ENCODE assay signal across 9 mouse cellular contexts in genomic region chr11:47988697-47989533, GRCm38 (mm10). TPM values are rescaled to one million over a fixed set of nuclear protein-coding genes. Genes with fewer than 3 reads are reported as not detected.
DNase-seq lines count a peak whose midpoint lies in the region; ATAC-seq and TF ChIP-seq lines count a peak whose summit lies in the region.
"Had no signal": no experiment of that assay in that cellular context is flagged by ENCODE, and none has a peak within 500 bp of the region (broad histone marks: within the 10 kb centered on the region; RNA-seq: fewer than 3 reads in every experiment).

Gene Sgcd, minus strand, starts transcription at chr11:47988969.

- H3K4me1 ChIP-seq in embryonic facial prominence, embryonic 10.5 days, result peaks cover 18% of the 10 kb centered on the region
- H3K4me1 ChIP-seq in intestine, postnatal 0 days (replicated peaks; ENCODE audit: control insufficient read depth, insufficient read depth, low read length), result no peaks in the 10 kb centered on the region
- peaks cover 22% of the 10 kb centered on the region for H3K4me1 ChIP-seq in limb, embryonic 13.5 days
- H3K4me1 ChIP-seq in neural tube, embryonic 14.5 days (ENCODE audit: control insufficient read depth, insufficient read depth, low read length), result 0 out of 2 replicates have a peak, but pooled peaks cover 4% of the 10 kb centered on the region

- H3K27me3 ChIP-seq in embryonic facial prominence, embryonic 10.5 days (replicated peaks; ENCODE audit: low read depth, poor library complexity, severe bottlenecking), result peaks cover 52% of the 10 kb centered on the region
- peaks cover 25% of the 10 kb centered on the region for H3K27me3 ChIP-seq in intestine, postnatal 0 days (replicated peaks; ENCODE audit: control insufficient read depth, insufficient read depth, low read length)
- peaks cover 67% of the 10 kb centered on the region for H3K27me3 ChIP-seq in limb, embryonic 13.5 days
- peaks cover 3% of the 10 kb centered on the region; the same call in 1 of the 2 replicates for H3K27me3 ChIP-seq in neural tube, embryonic 14.5 days (ENCODE audit: control insufficient read depth, insufficient read depth, low read length)

- H3K27ac ChIP-seq in embryonic facial prominence, embryonic 10.5 days (replicated peaks), result peak within 1 kb of the TSS; percentile 81
- H3K27ac ChIP-seq in intestine, postnatal 0 days (ENCODE audit: low read depth, low read length), result no peak within 1 kb of the TSS
- H3K27ac ChIP-seq in limb, embryonic 13.5 days, result peak within 1 kb of the TSS; percentile 15; the same call in 1 of the 2 replicates
- H3K27ac ChIP-seq in neural tube, embryonic 14.5 days (ENCODE audit: low read depth, low read length), result peak within 1 kb of the TSS; percentile 79

- no peaks in the 10 kb centered on the region for H3K36me3 ChIP-seq in embryonic facial prominence, embryonic 10.5 days (replicated peaks)
- no peaks in the 10 kb centered on the region for H3K36me3 ChIP-seq in intestine, postnatal 0 days (ENCODE audit: control insufficient read depth, insufficient read depth)
- H3K36me3 ChIP-seq in limb, embryonic 13.5 days, result no peaks in the 10 kb centered on the region
- no peaks in the 10 kb centered on the region for H3K36me3 ChIP-seq in neural tube, embryonic 14.5 days (ENCODE audit: control insufficient read depth, insufficient read depth, low read length)

- ATAC-seq in granulocyte monocyte progenitor cell, adult 5-6 weeks (replicated peaks; ENCODE audit: poor library complexity, severe bottlenecking), result peak; percentile 17; the same call in 1 of the 2 replicates
- no peak for ATAC-seq in intestine, postnatal 0 days
- peak; percentile 77 for ATAC-seq in limb, embryonic 13.5 days (ENCODE audit: low FRiP score, low read depth)
- ATAC-seq in neural tube, embryonic 14.5 days (ENCODE audit: low read depth), result peak; percentile 91

- peak within 1 kb of the TSS; percentile 78 for H3K4me2 ChIP-seq in intestine, postnatal 0 days (replicated peaks; ENCODE audit: low read depth)
- peak within 1 kb of the TSS; percentile 92 for H3K4me2 ChIP-seq in limb, embryonic 13.5 days (replicated peaks)
- H3K4me2 ChIP-seq in neural tube, embryonic 14.5 days (ENCODE audit: low read depth, low read length), result peak within 1 kb of the TSS; percentile 81

- peak; percentile 18 to 64 for DNase-seq in adrenal gland, adult (ENCODE audit: inconsistent age in 2 of 2, low spot score in 1 of 2)
- DNase-seq in adrenal gland, adult 8-10 months, result no peak
- peak; percentile 76 for DNase-seq in embryonic facial prominence, embryonic 10.5 days (ENCODE audit: low spot score)
- DNase-seq in B cell, adult 2 months, result no peak

- under 1% methylated on average over 67 of the region's 67 CpGs for WGBS in embryonic facial prominence, embryonic 10.5 days
- WGBS in intestine, postnatal 0 days, result under 1% methylated on average over 62 of the region's 67 CpGs
- WGBS in limb, embryonic 13.5 days, result under 1% methylated on average over 55 of the region's 67 CpGs
- under 1% methylated on average over 48 of the region's 67 CpGs for WGBS in neural tube, embryonic 14.5 days

- H3K9ac ChIP-seq in intestine, postnatal 0 days (ENCODE audit: low read depth, low read length), result peak within 1 kb of the TSS; percentile 40
- peak within 1 kb of the TSS; percentile 76 for H3K9ac ChIP-seq in limb, embryonic 13.5 days
- peak within 1 kb of the TSS; percentile 83 for H3K9ac ChIP-seq in neural tube, embryonic 14.5 days (replicated peaks; ENCODE audit: low read depth, low read length)

- H3K9me3 ChIP-seq in embryonic facial prominence, embryonic 10.5 days, result no peaks in the 10 kb centered on the region
- no peaks in the 10 kb centered on the region for H3K9me3 ChIP-seq in intestine, postnatal 0 days (ENCODE audit: control insufficient read depth)
- H3K9me3 ChIP-seq in limb, embryonic 13.5 days, result no peaks in the 10 kb centered on the region
- no peaks in the 10 kb centered on the region for H3K9me3 ChIP-seq in neural tube, embryonic 14.5 days (ENCODE audit: control insufficient read depth, low read length)

- 0 out of 2 replicates have a peak, but pooled peaks have one; percentile 1 for TF ChIP-seq CTCF in intestine, postnatal 0 days (IDR thresholded peaks at IDR 0.05; ENCODE audit: low read depth)

- H3K4me3 ChIP-seq in embryonic facial prominence, embryonic 10.5 days, result peak within 1 kb of the TSS; percentile 78
- peak within 1 kb of the TSS; percentile 46 for H3K4me3 ChIP-seq in intestine, postnatal 0 days (ENCODE audit: low read depth, low read length)
- H3K4me3 ChIP-seq in limb, embryonic 13.5 days, result peak within 1 kb of the TSS; percentile 69
- H3K4me3 ChIP-seq in neural tube, embryonic 14.5 days (ENCODE audit: low read depth, low read length), result peak within 1 kb of the TSS; percentile 74

RNA-seq across cellular contexts. Expression of gene Sgcd, which starts in this region (rescaled TPM):
- total RNA-seq in adrenal gland, adult 8-10 months (2022), result 10 to 100 TPM in 1 of 4 experiments, 1 to 10 TPM in 3; 7.8 to 18.0 (median 8.9) TPM
- 4.5 and 5.8 TPM in 2 replicates for polyA plus RNA-seq in embryonic facial prominence, embryonic 10.5 days (2016; fragmentation: Nextera tagmentation; extraction: Ambion mirVana)
- not detected in 2 replicates for total RNA-seq in granulocyte monocyte progenitor cell, adult 5-6 weeks (2014; fragmentation: Nextera tagmentation)
- not detected in 2 replicates for total RNA-seq in granulocyte monocyte progenitor cell, adult 5-6 weeks (2017)
- 1.2 and 2.1 TPM in 2 replicates for polyA plus RNA-seq in intestine, postnatal 0 days (2015; fragmentation: Nextera tagmentation; extraction: Ambion mirVana)
- polyA plus RNA-seq in limb, embryonic 13.5 days (2015; fragmentation: Nextera tagmentation; extraction: Ambion mirVana), result 9.7 and 10.7 TPM in 2 replicates
- 6.1 and 9.0 TPM in 2 replicates for polyA plus RNA-seq in neural tube, embryonic 14.5 days (2014; fragmentation: Nextera tagmentation; extraction: Ambion mirVana)
- total RNA-seq: hematopoietic stem cell, adult 5-6 weeks had no signal

Comparison
In these comparisons a context has a peak if more than half of its experiments do, and no peak if none do; other contexts are left out.
1. RNA of gene Sgcd (total RNA-seq): 7.8 to 18.0 TPM in adrenal gland, adult 8-10 months; not detected in granulocyte monocyte progenitor cell, adult 5-6 weeks; every median in the first group is over 4 times any median in the second.
2. DNase-seq: peak in adrenal gland, adult (2 of 2) and embryonic facial prominence, embryonic 10.5 days (single experiment); none in adrenal gland, adult 8-10 months (single experiment) and B cell, adult 2 months (0 of 2).
3. Peak in ATAC-seq in granulocyte monocyte progenitor cell, adult 5-6 weeks; RNA of the gene not detected or under 1 TPM.
4. Peak in every context shown above with its lines, with median percentiles within 50 percentile points of each other: H3K4me3 ChIP-seq, H3K4me2 ChIP-seq and H3K9ac ChIP-seq.